Mouse (Mus musculus): ENCODE measurements around the gene Ces2b. TPM values are rescaled to one million over a fixed set of nuclear protein-coding genes. Genes with fewer than 3 reads are reported as not detected.
"Not testable (repeated sequence)": the region's sequence is repeated elsewhere in the genome, so short reads cannot be mapped to it uniquely, and the experiment has no call there.

Ces2b gene
- total RNA-seq (2021): under 1 TPM; 0.14 to 0.31 TPM

DNA sequence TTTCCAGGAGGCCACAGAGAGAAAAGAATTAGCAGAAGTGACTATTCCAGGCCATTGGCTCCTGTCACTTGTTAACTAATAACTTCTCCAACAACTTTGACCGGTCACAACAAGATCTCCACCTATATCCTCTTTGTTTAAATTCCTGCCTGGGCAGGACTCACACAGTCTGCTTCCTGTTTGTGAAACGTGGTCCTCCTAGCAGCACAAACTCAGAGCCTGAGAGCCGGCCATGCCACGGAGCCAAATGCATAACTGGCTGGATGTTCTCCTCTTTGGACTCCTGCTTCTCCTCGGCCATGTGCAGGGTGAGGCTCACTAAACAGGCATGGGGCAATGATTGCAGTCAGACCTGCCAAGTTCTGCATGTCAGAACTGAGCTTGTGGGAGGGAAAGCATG lies at the start of gene Ces2b:
Gene Ces2b, plus strand, starts transcription at position 133 of the 400 bp plus-strand sequence.
- no peak for DNase-seq (ENCODE audit: low spot score)
- intact Hi-C loops (cut with DNase I): loop anchor here (2.0 kb wide), 1 partner anchor 15 kb away; no protein-coding TSS in a partner anchor

DNA sequence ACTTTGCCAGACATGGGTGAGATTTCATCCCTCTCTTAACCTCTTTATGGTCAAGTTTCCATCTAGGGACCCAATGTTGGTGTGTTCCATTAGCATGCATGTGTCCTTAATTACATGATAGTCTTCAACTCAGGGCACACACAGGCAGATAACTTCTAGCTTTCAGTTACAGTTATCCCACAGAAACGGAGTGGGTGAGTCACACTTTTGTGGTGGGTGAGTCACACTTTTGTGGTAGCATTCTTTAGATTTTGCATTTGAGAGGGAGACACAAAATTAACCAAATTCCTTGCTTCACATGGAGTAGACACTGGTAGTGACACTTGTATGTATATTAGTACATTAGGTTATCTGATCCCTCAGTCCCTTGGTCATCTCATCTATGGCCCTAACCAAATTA lies 44.3 kb upstream of the Ces2b start:
- DNase-seq (ENCODE audit: low spot score): no peak
- intact Hi-C loops (cut with DNase I): no loop called here

DNA sequence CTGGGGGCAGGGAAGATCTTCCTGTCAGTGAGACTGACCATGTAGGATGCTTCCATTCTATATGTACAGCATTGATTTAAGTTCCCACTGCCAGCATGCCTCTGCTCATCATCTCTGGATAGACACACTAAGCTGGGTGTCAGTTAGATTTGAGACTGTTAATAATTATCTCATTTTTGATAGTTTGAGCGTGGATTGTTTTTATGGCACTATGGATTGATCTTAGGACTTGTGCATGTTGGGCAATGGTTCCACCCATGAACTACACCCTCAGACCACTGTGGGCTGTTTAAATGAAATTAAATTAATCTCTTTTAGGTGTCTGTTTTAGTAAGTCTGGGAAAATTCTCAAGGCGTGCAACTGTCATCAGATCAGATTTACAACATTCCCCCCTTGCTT lies 42.4 kb upstream of the Ces2b start:
- DNase-seq (ENCODE audit: low spot score): no peak
- intact Hi-C loops (cut with DNase I): no loop called here

DNA sequence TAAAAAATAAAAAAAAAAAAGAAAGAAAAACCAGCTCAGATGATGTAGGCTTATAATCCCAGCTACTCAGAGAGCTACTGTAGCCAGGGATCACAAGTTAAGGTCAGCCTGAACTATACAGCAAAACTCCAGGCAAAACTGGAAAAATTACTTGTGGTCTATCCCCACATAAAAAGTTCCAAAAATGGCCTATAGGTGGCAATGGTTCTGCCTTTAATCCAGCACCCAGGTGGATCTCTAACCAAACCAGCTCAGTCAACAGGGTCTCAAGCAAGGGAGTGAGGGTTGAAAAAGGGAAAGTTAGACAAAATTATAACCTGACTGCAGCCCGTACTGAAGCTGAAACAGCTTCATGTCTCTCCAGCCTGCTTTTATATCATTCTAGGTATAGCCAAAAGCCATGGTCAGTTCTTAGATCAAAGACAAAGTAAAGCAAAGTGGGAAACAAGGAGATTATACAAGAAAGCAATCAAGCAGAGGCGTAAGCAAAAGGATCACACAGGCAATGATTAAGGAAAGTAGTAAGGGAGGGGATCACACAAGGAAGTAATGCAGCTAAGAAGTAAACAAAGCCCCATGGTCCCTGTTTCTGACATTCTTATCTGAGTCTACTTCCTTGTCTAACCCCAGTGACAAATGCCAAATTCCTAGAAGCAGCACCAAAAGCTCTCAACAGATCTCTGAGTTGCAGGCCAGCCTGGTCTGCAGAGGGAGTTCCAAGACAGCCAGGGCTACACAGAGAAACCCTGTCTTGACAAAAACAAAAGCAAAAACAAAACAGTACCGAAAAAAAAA lies 41.3 kb upstream of the Ces2b start:
- DNase-seq (ENCODE audit: low spot score): no peak
- intact Hi-C loops (cut with DNase I): no loop called here

DNA sequence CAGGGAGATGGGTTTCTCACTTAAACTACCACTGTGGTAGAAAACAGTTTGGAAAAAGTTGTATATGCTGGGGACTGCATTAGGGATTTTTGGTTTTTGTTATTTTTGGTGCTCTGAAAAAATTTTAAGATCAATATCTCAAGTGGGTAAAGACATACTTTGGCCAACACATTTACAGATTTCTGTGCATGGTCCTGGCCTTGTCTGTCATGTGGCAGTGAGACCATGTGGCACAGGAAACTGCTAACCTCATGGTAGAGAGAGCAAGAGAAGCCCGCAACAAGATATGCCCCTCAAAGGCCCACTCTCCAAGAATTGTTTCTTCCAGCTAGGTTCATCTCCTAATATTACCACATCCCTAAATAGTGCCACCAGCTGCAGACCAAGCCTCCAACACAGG lies 32.0 kb upstream of the Ces2b start:
- DNase-seq (ENCODE audit: low spot score): no peak
- intact Hi-C loops (cut with DNase I): no loop called here

DNA sequence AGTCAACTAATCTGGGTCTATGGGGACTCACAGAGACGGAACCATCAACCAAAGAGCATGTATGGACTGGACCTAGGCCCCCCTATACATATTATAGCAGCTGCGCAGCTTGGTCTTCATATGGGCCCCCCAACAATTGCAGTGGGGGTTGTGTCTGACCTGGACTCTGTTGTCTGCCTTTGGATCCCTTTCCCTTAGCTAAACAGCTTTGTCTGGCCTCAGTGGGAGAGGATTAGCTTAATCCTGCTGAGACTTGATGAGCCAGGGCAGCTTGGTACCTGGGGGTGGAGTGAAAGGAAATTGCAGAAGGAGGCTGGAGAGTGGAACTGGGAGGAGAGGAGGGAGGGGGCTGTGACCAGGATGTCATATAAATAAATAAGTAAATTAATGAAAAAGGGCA lies 25.2 kb upstream of the Ces2b start:
- no peak for DNase-seq (ENCODE audit: low spot score)
- intact Hi-C loops (cut with DNase I): no loop called here

DNA sequence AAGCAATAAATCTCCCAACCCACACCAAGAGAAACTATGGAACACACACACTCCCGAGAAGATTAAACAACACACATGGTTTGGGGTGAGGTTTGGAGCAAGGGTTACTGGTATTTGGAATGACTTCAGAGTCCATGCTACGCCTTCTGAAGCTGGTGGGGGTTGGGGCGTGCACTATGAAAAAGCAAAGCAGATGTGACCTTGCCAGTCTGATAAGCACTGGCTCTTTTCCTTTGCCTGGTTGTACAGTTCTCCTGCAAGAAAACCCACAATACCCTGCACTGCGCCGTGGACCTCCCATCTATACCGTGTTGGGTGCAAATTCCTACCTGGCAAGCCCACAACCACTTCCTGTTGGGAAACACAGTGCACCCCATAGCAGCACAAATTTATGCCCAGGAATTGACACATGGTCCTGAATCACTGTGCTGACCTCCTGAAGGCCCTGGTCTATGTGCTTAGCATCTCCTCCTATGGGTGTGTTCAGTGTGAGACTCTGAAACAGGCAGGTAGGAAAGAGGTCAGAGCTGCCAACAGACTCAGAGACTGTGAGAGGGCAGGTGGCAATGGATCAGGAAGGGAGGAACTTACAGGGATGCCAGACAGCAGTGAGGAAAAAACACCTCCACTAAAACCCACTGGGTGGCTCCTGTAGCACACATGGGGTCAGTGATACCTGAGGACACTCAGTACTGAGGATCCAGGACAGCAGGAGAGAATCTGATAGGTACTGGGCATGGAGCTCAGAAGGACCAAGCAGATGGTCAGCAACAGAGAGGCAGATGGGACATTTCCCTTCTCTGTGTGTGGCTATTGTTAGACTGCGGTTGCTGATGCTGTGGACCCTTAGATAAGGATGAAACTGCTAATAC lies 22.6 kb upstream of the Ces2b start:
- no peak for DNase-seq (ENCODE audit: low spot score)
- intact Hi-C loops (cut with DNase I): no loop called here

DNA sequence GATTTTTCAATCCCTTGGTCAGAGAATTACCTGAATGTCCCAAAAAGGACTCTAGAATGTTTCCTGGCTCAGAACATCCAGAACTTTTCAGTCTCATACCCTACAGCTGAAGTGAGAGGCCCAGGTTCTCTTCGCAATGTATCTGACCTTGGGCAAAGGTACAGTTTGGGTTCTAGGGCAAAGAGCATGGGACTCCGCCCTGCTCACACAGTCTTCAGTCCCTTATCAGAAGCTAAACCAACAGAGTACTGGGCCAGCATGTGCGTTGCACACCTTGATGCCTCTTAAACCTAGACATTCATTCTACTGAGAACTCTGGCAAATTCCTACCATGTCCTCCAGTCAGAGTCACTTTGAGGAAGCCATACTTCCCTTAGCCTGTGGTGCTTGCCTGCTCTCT lies 21.9 kb upstream of the Ces2b start:
- DNase-seq (ENCODE audit: low spot score): no peak
- intact Hi-C loops (cut with DNase I): no loop called here

DNA sequence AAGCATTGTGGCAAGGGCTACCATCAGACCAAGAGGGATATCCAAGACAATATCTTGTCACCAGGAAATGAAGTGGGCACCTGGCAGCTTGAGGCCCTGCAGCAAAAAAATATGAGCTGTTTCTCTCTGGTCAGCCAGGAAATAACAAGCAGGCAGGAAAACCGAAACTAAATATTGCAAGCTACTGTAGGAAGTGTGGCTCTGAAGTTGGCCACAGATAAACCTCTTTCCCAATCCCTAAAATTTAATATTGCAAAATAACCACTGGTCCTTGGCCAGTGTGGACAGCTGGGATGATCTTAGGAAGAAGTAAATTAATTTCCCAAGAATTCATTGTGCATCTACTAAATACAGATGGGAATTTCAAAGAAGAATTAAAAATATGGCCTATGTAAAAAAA lies 4.5 kb upstream of the Ces2b start:
- no peak for DNase-seq (ENCODE audit: low spot score)
- intact Hi-C loops (cut with DNase I): no loop called here

DNA sequence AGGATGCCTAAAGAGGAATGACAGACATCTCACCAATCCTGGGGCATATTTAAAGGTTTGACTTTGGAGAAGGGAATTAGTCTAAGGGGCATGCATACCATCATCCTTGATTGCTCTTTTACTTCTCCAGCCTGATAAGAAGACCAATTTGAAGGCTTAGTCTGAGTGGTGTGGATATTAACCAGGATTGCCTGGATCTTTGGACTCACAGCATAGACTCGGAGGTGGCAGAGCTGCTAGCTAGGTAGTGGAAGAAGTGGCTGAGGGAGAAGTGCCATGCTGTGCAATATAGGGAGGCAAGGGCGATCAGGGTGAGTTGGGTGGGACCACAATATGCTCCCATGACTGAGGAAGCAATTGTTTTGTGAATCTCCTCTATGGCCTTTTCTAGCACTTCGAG lies 3.2 kb upstream of the Ces2b start:
- DNase-seq (ENCODE audit: low spot score): no peak
- intact Hi-C loops (cut with DNase I): no loop called here

DNA sequence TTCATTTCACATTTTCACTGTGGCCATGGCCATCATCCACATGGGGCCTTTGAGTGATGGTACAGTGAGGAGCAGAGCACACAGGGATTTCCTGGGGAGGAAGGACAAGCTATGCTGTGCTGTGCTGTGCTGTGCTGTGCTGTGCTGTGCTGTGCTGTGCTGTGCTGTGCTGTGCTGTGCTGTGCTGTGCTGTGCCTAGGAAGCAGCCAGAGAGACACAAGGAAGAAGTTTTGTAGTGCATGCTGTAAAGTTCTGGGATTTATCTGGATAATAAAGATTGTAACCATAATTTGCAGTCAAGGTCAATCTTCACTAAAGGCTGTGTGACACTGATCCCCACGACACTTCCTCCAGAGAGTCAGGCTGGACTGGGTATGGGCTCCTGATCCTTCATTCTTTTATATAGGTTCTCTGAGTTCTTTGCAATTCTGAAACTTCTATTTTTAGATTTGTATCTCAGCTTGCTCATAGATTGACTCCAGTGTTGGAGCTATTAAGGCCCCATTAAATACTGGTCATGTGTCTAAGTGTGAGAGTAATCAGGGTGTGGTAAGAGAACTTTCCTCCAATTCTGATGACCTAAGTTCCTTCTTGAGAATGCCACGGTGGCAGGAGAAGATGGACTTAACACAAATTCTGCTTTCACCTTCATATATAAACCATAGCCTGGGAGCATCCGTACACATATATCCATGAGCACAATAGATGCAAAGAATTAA lies 10.1 kb downstream of the Ces2b start:
- DNase-seq (ENCODE audit: low spot score): no peak
- intact Hi-C loops (cut with DNase I): no loop called here

DNA sequence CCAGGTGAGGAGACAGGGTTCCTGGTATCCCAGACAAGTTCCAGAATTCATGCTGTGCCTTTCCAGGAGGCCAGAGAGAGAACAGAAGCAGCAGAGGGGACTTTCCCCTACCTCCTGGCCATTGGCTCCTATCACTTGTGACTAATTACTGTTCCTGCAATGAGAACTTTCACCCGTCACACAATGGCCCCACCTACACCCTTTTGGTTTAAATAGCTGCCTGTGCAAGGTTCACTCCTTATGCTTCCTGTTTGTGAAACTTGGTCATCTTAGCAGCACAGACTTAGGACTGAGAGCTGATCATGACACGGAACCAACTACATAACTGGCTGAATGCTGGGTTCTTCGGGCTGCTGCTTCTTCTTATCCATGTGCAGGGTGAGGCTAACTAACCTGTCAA lies 15.5 kb downstream of the Ces2b start, which contains the start of gene Ces2c:
Gene Ces2c, plus strand, starts transcription at position 238 of the 400 bp plus-strand sequence.
- DNase-seq (ENCODE audit: low spot score): no peak
- intact Hi-C loops (cut with DNase I): no loop called here

DNA sequence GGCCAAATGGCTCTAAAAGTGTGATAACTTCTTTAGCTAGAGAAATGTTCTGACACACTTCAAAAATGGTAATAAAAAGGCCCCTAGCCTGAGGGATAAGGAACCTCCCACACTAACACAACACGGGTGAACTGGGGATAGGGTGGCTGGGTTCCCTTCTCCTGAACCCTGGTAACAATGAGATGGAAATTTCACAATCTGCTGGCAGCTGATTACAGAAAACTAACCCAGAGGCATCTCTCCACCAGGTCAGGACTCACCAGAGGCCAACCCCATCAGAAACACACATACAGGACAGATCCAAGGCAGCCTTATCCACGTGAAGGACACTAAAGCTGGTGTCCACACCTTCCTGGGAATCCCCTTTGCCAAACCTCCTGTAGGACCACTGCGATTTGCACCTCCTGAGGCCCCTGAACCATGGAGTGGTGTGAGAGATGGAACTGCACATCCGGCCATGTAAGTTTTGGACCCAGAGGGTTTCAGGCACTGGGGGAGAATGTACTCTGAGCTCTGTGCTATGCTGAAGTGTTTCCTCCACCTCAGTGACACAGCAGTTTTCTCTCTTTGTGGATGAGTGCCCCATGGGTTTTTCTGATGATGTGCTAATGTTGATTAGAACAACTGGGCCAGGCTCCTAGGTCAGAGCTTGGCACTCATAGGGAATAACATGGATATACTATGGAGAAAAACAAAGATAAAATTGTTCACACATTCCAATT lies 16.5 kb downstream of the Ces2b start:
- intact Hi-C loops (cut with DNase I): no loop called here
- no peak for DNase-seq (ENCODE audit: low spot score)

DNA sequence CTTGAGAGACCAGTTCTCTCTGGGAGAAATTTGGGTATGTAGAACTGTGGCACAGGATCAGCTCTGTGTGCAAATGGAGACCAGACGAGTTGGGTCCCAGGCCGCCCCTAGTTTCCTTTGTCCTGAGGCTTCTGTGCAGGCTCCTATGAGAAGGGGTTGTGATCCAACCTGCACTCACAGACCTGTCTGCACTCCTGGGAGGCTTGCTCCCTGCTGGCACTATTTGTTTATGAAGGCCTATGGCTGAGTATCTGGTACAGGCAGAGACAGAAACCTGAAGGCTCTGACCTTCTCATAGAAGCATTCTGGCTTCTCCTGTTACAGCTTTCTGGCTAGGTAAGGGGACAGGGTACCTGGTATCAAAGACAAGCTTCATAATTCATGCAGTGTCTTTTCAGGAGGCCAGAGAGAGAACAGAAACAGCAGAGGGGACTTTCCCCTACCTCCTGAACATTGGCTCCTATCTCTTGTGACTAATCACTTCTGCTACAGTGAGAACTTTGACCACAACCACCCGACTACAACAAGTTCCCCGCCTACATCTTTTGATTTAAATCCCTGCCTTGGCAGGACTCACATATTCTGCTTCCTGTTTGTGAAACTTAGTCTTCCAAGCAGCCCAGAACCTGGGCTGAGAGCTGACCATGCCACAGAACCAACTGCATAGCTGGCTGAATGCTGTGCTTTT lies 35.6 kb downstream of the Ces2b start:
- DNase-seq (ENCODE audit: low spot score); intact Hi-C loops (cut with DNase I): not testable (repeated sequence)

DNA sequence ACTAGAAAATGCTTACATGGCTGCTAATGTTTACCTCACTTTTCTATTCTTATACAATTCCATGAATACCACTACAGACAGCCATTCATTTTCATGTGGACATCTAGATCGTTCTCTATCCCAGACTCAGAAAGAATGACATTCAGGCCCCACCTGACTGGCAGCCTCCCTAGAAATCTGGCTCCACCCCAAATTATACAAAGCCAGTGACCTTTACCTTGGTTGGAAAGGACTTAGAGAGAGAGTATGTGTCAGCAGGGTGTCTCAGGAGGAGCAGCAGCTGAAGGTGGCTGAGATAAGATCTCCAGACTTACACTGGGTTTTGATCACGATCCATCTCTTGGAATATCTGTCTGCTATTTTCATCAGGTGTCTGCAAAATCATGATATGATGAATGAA lies 37.5 kb downstream of the Ces2b start:
- intact Hi-C loops (cut with DNase I); DNase-seq (ENCODE audit: low spot score): not testable (repeated sequence)

DNA sequence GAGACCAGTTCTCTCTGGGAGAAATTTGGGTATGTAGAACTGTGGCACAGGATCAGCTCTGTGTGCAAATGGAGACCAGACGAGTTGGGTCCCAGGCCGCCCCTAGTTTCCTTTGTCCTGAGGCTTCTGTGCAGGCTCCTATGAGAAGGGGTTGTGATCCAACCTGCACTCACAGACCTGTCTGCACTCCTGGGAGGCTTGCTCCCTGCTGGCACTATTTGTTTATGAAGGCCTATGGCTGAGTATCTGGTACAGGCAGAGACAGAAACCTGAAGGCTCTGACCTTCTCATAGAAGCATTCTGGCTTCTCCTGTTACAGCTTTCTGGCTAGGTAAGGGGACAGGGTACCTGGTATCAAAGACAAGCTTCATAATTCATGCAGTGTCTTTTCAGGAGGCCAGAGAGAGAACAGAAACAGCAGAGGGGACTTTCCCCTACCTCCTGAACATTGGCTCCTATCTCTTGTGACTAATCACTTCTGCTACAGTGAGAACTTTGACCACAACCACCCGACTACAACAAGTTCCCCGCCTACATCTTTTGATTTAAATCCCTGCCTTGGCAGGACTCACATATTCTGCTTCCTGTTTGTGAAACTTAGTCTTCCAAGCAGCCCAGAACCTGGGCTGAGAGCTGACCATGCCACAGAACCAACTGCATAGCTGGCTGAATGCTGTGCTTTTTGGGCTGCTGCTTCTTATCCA lies 55.0 kb downstream of the Ces2b start:
- DNase-seq (ENCODE audit: low spot score): not testable (repeated sequence)

More for the DNA sequence above, 55.0 kb downstream of the Ces2b start:
- intact Hi-C loops (cut with DNase I): not testable (repeated sequence)
